Mouse (Mus musculus) heart, embryonic 12.5 days (tissue): ENCODE results near the gene Hoxb4. TPM values are rescaled to one million over a fixed set of nuclear protein-coding genes. Genes with fewer than 3 reads are reported as not detected.

Source experiments
- ATAC-seq: fragments of 200-750 bp; cut with Nextera tagmentation; 2 replicates; pipeline ENCODE4 v1.8.0; 2017; ENCODE audit warnings: moderate TSS enrichment, moderate library complexity; ENCODE audit not compliant: insufficient number of reproducible peaks, low FRiP score
- H3K27ac ChIP-seq: fragments of 300-500 bp; sonication (generic); 2 replicates; pipeline ENCODE4 v1.5.1; 2016; ENCODE audit warnings: mild to moderate bottlenecking, moderate library complexity; ENCODE audit not compliant: poor library complexity, severe bottlenecking
- H3K27me3 ChIP-seq: fragments of 300-500 bp; sonication (generic); replicated peaks from 2 replicates; pipeline ENCODE4 v1.6.1; 2016; ENCODE audit warnings: mild to moderate bottlenecking, moderate library complexity
- H3K36me3 ChIP-seq: fragments of 300-500 bp; sonication (generic); 2 replicates; pipeline ENCODE4 v1.6.1; 2016; ENCODE audit warnings: mild to moderate bottlenecking, moderate library complexity
- H3K4me1 ChIP-seq: fragments of 300-500 bp; sonication (generic); replicated peaks from 2 replicates; pipeline ENCODE4 v1.6.1; 2016; ENCODE audit warnings: mild to moderate bottlenecking
- H3K4me2 ChIP-seq: fragments of 300-500 bp; sonication (generic); 2 replicates; pipeline ENCODE4 v1.6.1; 2016; ENCODE audit warnings: mild to moderate bottlenecking, moderate library complexity
- H3K4me3 ChIP-seq: fragments of 300-500 bp; sonication (generic); 2 replicates; pipeline ENCODE4 v1.5.1; 2016; ENCODE audit warnings: mild to moderate bottlenecking
- H3K9ac ChIP-seq: fragments of 300-500 bp; sonication (generic); 2 replicates; pipeline ENCODE4 v1.6.1; 2016; ENCODE audit warnings: mild to moderate bottlenecking, moderate library complexity
- H3K9me3 ChIP-seq: fragments of 300-500 bp; sonication (generic); replicated peaks from 2 replicates; pipeline ENCODE4 v1.6.1; 2016; ENCODE audit warnings: mild to moderate bottlenecking, moderate library complexity
- WGBS: fragments of 180-500 bp; shearing (Covaris S2); methylation state at CpG from one replicate; pipeline ENCODE4 v1.1.7; 2016; 5-methylcytosine and 5-hydroxymethylcytosine counted together
- polyA plus RNA-seq: library from polyadenylated mRNA; unstranded; fragments of >200 nt; fragmentation: Nextera tagmentation; extraction: Ambion mirVana; gene quantifications from 2 replicates; pipeline ENCODE4 v1.2.1, GENCODE M21; 2016

Gene Hoxb4
- 0.19 and 0.32 TPM in 2 replicates for polyA plus RNA-seq

DNA sequence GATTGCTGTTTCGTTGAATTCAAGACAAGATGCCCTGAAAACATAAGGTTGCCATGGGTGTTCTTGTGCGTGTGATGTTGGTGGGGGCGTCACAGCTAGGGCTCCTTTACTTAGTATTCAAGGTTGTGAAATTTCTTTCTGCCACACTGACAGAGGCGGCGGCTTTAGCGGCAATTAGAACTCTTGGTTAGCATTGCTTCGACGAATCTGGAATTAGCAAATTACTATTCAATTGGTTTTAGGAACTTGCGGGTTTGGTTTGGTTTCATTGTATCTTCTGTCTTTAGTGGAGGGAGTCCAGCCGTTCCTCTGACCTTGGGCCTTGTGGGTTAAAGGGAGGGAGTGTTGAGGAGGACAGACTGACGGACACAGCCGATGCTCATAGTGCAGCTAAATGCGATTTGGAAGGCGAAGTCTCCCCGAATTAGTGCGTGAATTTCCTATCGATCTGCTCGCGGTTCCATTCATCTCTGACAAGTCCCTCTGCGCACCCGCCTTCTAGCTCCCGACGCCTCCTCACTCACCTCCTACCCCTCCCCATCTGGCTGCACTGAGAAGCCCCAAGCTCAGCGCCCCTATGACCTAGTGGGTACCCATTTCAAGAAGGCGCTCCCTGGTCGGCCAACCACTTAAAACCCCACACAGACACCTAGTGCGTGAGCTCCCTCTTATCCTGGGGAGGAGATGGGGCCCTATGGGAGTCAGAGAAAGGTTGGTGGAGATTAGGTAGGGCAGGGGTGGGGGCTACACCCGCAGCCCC is at the start of gene Hoxb4:
Hoxb4 (plus strand) TSS at position 660 of the 760 bp plus-strand sequence.
- Histone ChIP-seq H3K9ac (peak within 1 kb of the TSS; percentile 55; the same call in 1 of the 2 replicates), H3K27ac (peak within 1 kb of the TSS; percentile 58; the same call in 1 of the 2 replicates), H3K9me3 (no peaks in the 10 kb centered on the region), H3K4me2 (peak within 1 kb of the TSS; percentile 66), H3K36me3 (no peaks in the 10 kb centered on the region), H3K4me1 (peaks cover 16% of the 10 kb centered on the region), H3K27me3 (peaks cover 96% of the 10 kb centered on the region), H3K4me3 (peak within 1 kb of the TSS; percentile 54)
- 3% methylated on average over 28 of the region's 28 CpGs for WGBS
- ATAC-seq = no peak

GRCm38 (mm10) chr11:96269869-96270268 is 48.2 kb upstream of the Hoxb4 start:
- H3K4me3 ChIP-seq = no peak overlapping the region
- H3K36me3 ChIP-seq = no peaks in the 10 kb centered on the region
- no peaks in the 10 kb centered on the region for H3K9me3 ChIP-seq
- no peak for ATAC-seq
- H3K27me3 ChIP-seq = peaks cover 96% of the 10 kb centered on the region
- no peak overlapping the region for H3K9ac ChIP-seq
- H3K27ac ChIP-seq = no peak overlapping the region
- no peak overlapping the region for H3K4me2 ChIP-seq
- WGBS = 2% methylated on average over 19 of the region's 19 CpGs
- peaks cover 23% of the 10 kb centered on the region for H3K4me1 ChIP-seq

GRCm38 (mm10) chr11:96270996-96271540 is 47.0 kb upstream of the Hoxb4 start, which contains the start of gene Hoxb9:
TSS of gene Hoxb9 (plus strand) at chr11:96271457.
- under 1% methylated on average over 40 of the region's 40 CpGs for WGBS
- Histone ChIP-seq H3K4me3 (peak within 1 kb of the TSS; percentile 29), H3K27ac (no peak within 1 kb of the TSS), H3K9ac (no peak within 1 kb of the TSS), H3K27me3 (peaks cover 96% of the 10 kb centered on the region), H3K9me3 (no peaks in the 10 kb centered on the region), H3K36me3 (no peaks in the 10 kb centered on the region), H3K4me1 (peaks cover 19% of the 10 kb centered on the region), H3K4me2 (peak within 1 kb of the TSS; percentile 51)
- no peak for ATAC-seq

GRCm38 (mm10) chr11:96271541-96272011 is 46.5 kb upstream of the Hoxb4 start:
- no peaks in the 10 kb centered on the region for H3K9me3 ChIP-seq
- H3K27ac ChIP-seq = no peak overlapping the region
- WGBS = under 1% methylated on average over 52 of the region's 52 CpGs
- no peak overlapping the region for H3K9ac ChIP-seq
- H3K36me3 ChIP-seq = no peaks in the 10 kb centered on the region
- peak overlapping the region; percentile 24 for H3K4me3 ChIP-seq
- ATAC-seq = no peak
- peak overlapping the region; percentile 43 for H3K4me2 ChIP-seq
- H3K4me1 ChIP-seq = peaks cover 19% of the 10 kb centered on the region
- H3K27me3 ChIP-seq = peaks cover 96% of the 10 kb centered on the region

- Histone ChIP-seq H3K9me3 (no peaks in the 10 kb centered on the region), H3K27me3 (peaks cover 96% of the 10 kb centered on the region), H3K9ac (no peak overlapping the region), H3K4me2 (peak overlapping the region; percentile 51), H3K4me1 (peaks cover 19% of the 10 kb centered on the region), H3K27ac (no peak overlapping the region), H3K36me3 (no peaks in the 10 kb centered on the region), H3K4me3 (peak overlapping the region; percentile 29)
- 1% methylated on average over 58 of the region's 58 CpGs for WGBS
- ATAC-seq = 0 out of 2 replicates have a peak, but pooled peaks have one; percentile 39
These were observed 45.8 kb upstream of the Hoxb4 start for GRCm38 (mm10) chr11:96272024-96272921.

- H3K9ac ChIP-seq = no peak overlapping the region
- no peaks in the 10 kb centered on the region for H3K36me3 ChIP-seq
- ATAC-seq = no peak
- 8% methylated on average over 10 of the region's 10 CpGs for WGBS
- H3K9me3 ChIP-seq = no peaks in the 10 kb centered on the region
- peaks cover 19% of the 10 kb centered on the region for H3K4me1 ChIP-seq
- H3K27me3 ChIP-seq = peaks cover 96% of the 10 kb centered on the region
- no peak overlapping the region for H3K4me2 ChIP-seq
- H3K27ac ChIP-seq = no peak overlapping the region
- no peak overlapping the region for H3K4me3 ChIP-seq
These were observed 43.6 kb upstream of the Hoxb4 start for GRCm38 (mm10) chr11:96274428-96274827.

DNA sequence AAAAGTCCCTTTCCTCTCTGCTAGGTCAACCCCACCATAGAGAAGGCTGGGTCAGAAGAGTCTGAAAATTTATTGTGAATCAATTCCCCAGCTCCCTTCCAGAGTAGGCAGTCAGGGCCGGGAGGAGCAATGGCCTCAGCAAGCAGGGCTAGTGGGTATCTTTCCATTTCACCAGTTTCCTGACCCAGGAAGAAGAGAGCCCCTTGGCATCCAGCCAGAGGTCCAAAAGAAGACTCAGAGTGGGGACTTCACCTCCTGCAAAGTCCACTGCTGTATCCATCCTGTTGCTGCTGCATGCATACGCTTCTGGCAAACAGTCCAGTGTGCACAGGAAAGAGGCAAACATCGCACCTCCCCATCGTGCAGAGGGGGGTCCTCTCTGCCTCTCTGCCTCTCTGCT is 42.2 kb upstream of the Hoxb4 start:
- Histone ChIP-seq H3K4me1 (peaks cover 16% of the 10 kb centered on the region), H3K27me3 (peaks cover 95% of the 10 kb centered on the region), H3K27ac (no peak overlapping the region), H3K4me3 (no peak overlapping the region), H3K9me3 (no peaks in the 10 kb centered on the region), H3K36me3 (no peaks in the 10 kb centered on the region), H3K9ac (no peak overlapping the region), H3K4me2 (no peak overlapping the region)
- WGBS = 12% methylated on average over 4 of the region's 4 CpGs
- ATAC-seq = no peak

GRCm38 (mm10) chr11:96277151-96278044 is 40.7 kb upstream of the Hoxb4 start:
- no peak for ATAC-seq
- H3K4me3 ChIP-seq = no peak overlapping the region
- H3K9me3 ChIP-seq = no peaks in the 10 kb centered on the region
- H3K36me3 ChIP-seq = no peaks in the 10 kb centered on the region
- H3K27ac ChIP-seq = no peak overlapping the region
- no peak overlapping the region for H3K9ac ChIP-seq
- WGBS = under 1% methylated on average over 35 of the region's 35 CpGs
- no peak overlapping the region for H3K4me2 ChIP-seq
- H3K4me1 ChIP-seq = peaks cover 2% of the 10 kb centered on the region
- H3K27me3 ChIP-seq = peaks cover 93% of the 10 kb centered on the region

DNA sequence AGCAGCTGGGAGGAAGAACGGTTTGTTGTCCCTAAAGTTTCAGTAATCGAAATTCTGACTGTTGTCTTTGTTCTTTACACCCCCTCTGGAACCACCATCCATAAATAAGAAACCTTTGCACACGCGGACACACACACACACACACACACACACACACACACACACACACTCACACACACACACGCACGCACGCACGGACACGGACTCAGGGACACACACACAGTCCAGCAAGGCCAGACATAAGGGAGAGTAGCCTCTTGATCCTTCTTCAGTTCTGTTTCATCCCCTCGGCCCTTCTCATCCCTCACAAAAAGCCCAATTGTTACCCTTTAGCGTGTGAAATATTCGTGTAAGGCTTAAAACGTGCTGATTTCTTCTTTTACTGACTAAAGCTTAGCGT is 39.7 kb upstream of the Hoxb4 start:
- Histone ChIP-seq H3K27me3 (peaks cover 93% of the 10 kb centered on the region), H3K27ac (no peak overlapping the region), H3K4me3 (no peak overlapping the region), H3K9me3 (no peaks in the 10 kb centered on the region), H3K4me2 (no peak overlapping the region), H3K9ac (no peak overlapping the region), H3K36me3 (no peaks in the 10 kb centered on the region), H3K4me1 (no peaks in the 10 kb centered on the region; the same call in 1 of the 2 replicates)
- 21% methylated on average over 14 of the region's 14 CpGs for WGBS
- ATAC-seq = no peak

DNA sequence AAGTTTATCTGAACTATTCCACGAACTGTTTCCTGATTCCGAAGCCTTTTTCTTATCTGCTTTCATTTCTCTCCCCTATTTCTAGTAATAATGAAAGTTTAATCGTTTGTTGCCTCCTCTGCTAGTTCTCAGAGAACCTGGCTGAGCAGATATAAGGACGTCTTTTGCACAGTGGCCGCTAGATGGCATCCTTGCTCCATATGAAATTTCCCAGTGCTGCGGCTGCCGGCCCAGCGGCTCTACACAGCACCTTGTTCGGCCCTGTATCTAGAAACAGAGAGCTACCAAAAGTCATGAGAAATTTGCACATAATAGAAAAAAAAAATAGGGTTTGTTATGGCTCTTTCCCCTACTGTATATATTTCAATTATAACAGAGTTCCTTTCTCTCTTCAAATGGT is 39.3 kb upstream of the Hoxb4 start:
- H3K9ac ChIP-seq = no peak overlapping the region
- peaks cover 93% of the 10 kb centered on the region for H3K27me3 ChIP-seq
- no peak overlapping the region for H3K27ac ChIP-seq
- ATAC-seq = no peak
- H3K9me3 ChIP-seq = no peaks in the 10 kb centered on the region
- H3K4me2 ChIP-seq = no peak overlapping the region
- under 1% methylated on average over 9 of the region's 9 CpGs for WGBS
- peaks cover 2% of the 10 kb centered on the region; the same call in 1 of the 2 replicates for H3K4me1 ChIP-seq
- no peaks in the 10 kb centered on the region for H3K36me3 ChIP-seq
- no peak overlapping the region for H3K4me3 ChIP-seq
